Mouse (Mus musculus): ENCODE results near the gene Gm20696.

Gm20696 gene

GRCm38 (mm10) chr6:99289220-99289619 is 377.4 kb downstream of the Gm20696 start:
- no peak for DNase-seq (ENCODE audit: low read depth, low spot score)

DNA sequence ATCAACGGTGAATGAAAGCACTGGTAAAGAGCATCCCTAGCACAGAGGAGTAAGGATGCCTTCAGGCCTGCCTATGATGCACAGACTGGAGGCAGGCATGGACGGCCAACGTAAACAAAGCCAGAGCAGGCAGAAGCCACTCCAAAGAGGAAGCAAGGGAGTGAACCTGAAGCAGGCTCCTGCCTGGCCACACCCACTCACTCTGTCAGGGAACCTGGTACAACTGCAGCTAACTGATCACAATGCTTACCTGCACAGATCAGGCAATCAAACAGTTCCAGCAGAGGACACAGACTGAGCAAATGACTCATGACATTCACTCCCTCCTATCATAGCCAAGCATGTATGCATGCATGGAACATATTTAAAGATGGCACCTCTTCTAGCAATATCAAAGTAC is 381.6 kb downstream of the Gm20696 start:
- DNase-seq (ENCODE audit: low read depth, low spot score), result peak; percentile 37

- DNase-seq (ENCODE audit: low read depth, low spot score), result peak; percentile 40
Measured at GRCm38 (mm10) chr6:99284019-99284418, 382.6 kb downstream of the Gm20696 start.

GRCm38 (mm10) chr6:99282866-99283657 is 383.5 kb downstream of the Gm20696 start:
- peak; percentile 46 for DNase-seq (ENCODE audit: low read depth, low spot score)

DNA sequence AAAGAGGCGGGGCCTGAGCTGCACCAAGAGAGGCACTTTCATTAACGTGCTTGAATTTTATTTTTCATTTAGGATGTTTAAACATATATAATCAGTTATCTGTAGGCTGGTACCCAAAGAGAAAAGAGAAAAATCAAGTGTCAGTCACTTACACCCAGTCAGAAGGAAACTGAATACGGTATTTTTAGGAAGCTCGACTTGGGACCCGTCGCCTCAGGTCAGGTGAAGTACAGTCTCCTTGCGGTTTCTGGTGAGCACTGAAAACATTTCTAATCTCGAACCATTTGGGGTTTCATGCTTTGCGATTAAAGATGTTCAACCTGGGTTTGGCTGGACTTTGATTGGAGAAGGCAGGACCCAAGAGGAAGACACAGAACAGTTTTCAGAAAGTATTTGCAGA is 385.2 kb downstream of the Gm20696 start:
- no peak for DNase-seq (ENCODE audit: low read depth, low spot score)

- no peak for DNase-seq (ENCODE audit: low read depth, low spot score)
Measured at GRCm38 (mm10) chr6:99280619-99281018, 386.0 kb downstream of the Gm20696 start.

DNA sequence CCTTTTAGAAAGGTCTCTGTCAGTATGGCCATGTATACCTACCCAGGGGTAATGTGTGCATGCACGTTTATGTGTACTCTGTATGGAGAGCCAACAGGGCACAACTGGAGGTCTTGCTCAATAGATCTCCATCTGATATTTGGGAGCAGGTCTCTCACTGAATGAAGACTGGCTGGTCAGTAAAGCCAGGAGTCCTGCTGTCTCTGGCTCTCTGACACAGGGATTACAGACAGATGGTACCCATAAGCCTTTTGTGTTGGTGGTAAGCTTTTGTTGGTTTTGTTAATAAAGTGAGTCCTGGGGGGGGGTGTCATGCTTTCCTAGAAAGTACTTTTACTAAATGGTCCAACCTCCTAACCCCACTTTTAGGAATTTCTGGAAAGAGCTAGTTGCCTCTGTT is 389.3 kb downstream of the Gm20696 start:
- DNase-seq (ENCODE audit: low read depth, low spot score), result no peak

- DNase-seq (ENCODE audit: low read depth, low spot score), result no peak
Measured at GRCm38 (mm10) chr6:99276297-99276653, 390.3 kb downstream of the Gm20696 start.

DNA sequence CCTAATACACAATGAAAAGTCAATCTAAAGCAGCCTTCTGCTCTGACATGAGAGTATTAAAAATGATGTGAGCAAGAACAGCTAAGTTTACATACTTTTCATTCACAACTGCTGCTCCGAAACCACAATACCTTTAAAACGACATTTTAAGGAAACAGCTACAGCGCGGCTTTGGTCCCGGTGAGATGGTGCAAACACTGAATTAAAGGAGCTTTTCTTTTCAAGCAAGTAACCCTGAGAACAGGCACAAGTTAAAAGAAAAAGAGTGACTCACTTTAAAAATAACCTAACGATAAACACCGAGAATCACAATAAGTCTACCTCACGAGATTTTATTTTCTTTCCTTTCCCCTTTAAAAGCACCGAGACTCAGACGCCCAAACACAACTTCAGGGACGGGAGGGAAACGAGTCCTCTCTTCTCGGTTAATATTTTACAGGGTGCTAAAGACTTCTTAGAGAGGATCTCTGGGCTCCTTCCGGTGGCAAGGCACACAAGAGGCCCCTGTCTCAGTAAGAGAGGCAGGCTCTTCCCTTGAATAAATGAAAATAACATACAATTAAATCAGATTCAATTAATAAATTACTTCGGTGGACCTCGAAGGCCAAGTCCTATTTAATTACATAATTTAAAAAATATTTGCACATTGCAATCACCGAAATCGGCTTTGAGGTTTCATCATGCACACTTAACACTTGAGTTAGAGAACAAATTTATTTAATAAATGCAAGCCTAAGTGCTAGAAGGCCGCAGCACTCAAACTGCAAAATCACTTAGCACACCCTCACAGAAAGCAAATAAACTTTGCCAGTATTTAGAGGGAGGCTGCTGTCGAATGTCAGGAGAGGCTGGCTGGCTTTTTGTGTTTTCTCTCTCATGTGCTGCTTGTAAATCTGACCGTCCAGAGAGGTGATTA is 391.0 kb downstream of the Gm20696 start:
- peak; percentile 42 for DNase-seq (ENCODE audit: low read depth, low spot score)

DNA sequence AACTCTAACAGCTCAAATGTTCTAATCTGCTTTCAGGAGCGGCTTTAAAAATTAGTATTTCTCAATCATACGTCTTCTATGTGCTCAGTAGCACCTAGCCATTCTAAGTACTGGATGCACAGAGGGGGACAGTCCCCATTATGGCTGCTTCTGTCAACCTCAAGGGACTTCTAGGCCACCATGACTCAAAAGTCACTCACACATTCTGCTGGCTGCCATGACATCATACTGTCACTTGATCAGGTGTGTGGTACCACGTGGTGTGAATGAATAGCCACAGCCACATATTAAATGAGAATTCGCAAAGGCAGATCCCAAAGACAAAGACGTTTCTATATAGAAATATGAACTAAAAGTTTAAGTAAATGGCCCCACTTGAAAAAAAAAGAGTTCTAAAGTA is 391.9 kb downstream of the Gm20696 start:
- peak; percentile 62 for DNase-seq (ENCODE audit: low read depth, low spot score)

DNA sequence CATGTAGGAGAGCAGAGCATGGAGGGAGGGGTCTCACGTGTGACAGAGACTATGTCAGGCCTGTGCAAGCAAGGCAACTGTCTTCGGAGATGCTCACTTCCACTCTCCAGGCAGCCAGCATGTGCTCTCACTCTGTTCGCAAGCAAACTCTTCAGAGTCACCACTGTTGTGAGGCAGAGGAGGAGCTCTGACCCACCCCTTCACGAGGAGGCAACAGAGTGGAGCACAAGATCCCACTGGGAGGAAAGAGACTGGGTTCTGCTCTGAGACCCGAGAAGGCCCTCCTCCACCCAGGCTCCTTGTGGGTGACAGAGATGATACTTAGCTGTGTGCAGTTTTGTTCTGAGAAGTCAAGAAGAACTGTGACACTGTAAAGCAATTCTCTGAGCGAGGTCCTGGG is 392.4 kb downstream of the Gm20696 start:
- peak; percentile 14 for DNase-seq (ENCODE audit: low read depth, low spot score)

- DNase-seq (ENCODE audit: low read depth, low spot score), result no peak
Measured at GRCm38 (mm10) chr6:99273177-99273576, 393.4 kb downstream of the Gm20696 start.

DNA sequence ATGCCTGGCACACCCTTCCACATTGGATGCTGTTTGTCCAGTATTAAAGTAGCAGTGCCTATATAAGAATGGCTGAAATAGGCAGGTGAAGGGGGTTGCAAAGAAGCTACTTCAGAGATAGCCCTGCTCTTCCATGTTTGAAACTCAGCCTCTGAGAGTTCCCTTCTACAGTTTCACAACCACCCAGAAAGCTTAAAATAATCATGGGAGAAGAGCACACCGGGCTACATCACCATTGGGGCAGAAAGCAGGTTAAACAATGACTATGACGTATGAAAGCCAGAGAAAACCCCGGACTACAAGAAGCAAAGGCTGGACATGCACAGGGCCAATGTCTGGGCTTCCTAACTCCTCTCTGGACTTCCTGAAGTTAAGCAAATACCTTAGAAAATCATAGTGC is 394.4 kb downstream of the Gm20696 start:
- DNase-seq (ENCODE audit: low read depth, low spot score), result no peak

DNA sequence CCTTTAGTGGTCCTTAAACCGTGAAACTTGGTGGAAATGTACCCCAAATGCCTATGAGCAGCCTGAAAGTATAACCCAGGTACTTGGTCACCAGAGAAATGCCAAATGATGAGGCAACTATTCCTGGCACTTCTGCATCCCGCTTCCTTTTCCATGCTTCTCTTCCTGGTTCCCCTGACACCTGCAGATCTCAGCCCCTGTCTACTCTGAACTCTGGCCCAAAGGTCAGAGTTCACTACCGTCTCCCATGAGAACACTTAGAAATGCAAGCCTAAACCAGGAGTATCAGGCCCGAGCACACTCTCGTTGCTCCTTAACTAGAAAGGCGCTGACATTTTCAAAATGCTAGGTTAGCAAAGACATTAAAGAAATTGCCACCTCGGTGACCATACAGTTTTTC is 394.9 kb downstream of the Gm20696 start:
- DNase-seq (ENCODE audit: low read depth, low spot score), result no peak

DNA sequence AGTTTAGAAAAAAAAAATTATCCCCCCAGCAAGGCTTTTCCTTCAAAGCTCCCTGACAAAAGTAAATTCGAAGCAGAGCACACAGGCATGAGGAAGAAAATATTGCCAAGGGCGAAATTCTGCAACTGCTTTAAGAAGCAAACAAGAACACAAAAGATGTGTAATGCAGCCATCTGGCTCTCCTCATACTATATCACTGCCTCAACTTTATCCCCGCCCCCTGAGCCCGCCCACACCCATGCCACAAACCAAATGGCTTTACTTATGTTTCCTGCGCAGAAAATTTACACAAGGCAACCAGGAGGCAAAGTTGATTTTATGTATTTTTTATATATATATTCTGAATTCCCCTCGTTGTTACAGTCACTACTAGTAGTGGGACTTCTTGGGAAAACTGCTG is 396.7 kb downstream of the Gm20696 start:
- DNase-seq (ENCODE audit: low read depth, low spot score), result peak; percentile 75

- DNase-seq (ENCODE audit: low read depth, low spot score), result no peak
Measured at GRCm38 (mm10) chr6:99268171-99269061, 398.2 kb downstream of the Gm20696 start.

DNA sequence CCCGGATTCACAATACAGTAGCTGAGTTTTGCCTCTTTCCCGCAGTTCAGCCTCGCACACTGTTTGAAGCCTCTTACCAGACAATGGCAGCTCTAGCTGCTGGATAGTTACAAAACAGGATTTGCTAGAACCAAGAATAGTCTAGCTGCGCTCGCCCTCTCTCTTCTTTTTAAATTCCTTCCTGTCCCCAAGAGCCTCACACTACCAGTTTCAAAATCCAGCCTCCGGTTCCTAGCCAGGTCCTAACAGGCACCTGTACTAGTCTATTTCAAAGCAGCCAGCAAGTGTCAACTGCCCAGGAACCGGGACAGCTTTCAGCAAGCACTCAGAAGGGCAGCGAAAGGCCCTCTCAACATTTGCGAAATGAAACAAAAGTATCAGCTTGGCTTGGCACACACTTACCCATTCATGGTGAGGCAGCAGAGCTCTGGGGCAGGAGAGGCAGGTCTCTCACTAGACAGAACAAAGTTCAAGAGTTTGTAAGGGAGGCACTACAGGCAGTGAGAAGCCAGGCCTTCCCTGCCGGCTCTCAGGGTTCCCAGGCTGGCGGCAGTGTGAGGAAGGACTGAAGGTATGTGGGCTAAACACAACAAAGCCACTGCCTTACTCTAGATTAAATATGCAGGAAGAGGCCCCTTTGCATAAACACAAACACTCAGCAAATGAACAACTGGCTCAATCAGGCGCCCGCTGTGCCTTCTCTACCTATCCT is 400.5 kb downstream of the Gm20696 start:
- DNase-seq (ENCODE audit: low read depth, low spot score), result peak; percentile 44

GRCm38 (mm10) chr6:99265173-99265572 is 401.4 kb downstream of the Gm20696 start:
- no peak for DNase-seq (ENCODE audit: low read depth, low spot score)

GRCm38 (mm10) chr6:99264192-99265093 is 402.2 kb downstream of the Gm20696 start:
- no peak for DNase-seq (ENCODE audit: low read depth, low spot score)

DNA sequence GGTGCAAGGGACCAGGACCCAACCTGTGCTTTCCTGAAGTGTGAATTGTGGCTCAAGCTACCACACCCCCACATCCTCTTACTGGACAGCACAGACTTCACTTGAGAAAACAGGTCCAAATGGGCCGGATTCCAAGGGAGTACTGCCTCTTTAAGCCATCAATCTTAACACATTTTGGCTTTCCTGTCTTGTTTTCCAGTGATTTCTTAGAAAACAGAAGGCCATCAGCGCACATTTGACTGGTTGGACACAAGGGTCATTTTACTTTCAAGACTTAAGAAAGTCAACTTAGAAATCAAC is 402.8 kb downstream of the Gm20696 start:
- no peak for DNase-seq (ENCODE audit: low read depth, low spot score)

All from CD4-positive helper T cell, adult 2 months (primary cell).